Mouse (Mus musculus) intestine, embryonic 16.5 days (tissue): ENCODE results near the gene Skida1. TPM values are rescaled to one million over a fixed set of nuclear protein-coding genes. Genes with fewer than 3 reads are reported as not detected.

Experiments used
- ATAC-seq: fragments of 200-750 bp; cut with Nextera tagmentation; 2 replicates; pipeline ENCODE4 v1.8.0; 2017; ENCODE audit warnings: moderate TSS enrichment, moderate library complexity
- H3K27ac ChIP-seq: fragments of 300-500 bp; sonication (generic); 2 replicates; pipeline ENCODE4 v1.5.1; 2014; ENCODE audit warnings: mild to moderate bottlenecking, low read length
- H3K27me3 ChIP-seq: fragments of 300-500 bp; sonication (generic); replicated peaks from 2 replicates; pipeline ENCODE4 v1.6.1; 2014; ENCODE audit warnings: low read length, control low read depth, mixed read lengths; ENCODE audit not compliant: control insufficient read depth, insufficient read depth
- H3K36me3 ChIP-seq: fragments of 300-500 bp; sonication (generic); 2 replicates; pipeline ENCODE4 v1.6.1; 2014; ENCODE audit warnings: low read length, control low read depth; ENCODE audit not compliant: control insufficient read depth, insufficient read depth
- H3K4me1 ChIP-seq: fragments of 300-500 bp; sonication (generic); 2 replicates; pipeline ENCODE4 v1.6.1; 2014; ENCODE audit warnings: low read length, control low read depth, mixed read lengths; ENCODE audit not compliant: control insufficient read depth, insufficient read depth
- H3K4me2 ChIP-seq: fragments of 300-500 bp; sonication (generic); 2 replicates; pipeline ENCODE4 v1.6.1; 2014; ENCODE audit warnings: low read depth, low read length, control low read depth
- H3K4me3 ChIP-seq: fragments of 300-500 bp; sonication (generic); 2 replicates; pipeline ENCODE4 v1.5.1; 2014; ENCODE audit warnings: mild to moderate bottlenecking, low read length
- H3K9ac ChIP-seq: fragments of 300-500 bp; sonication (generic); 2 replicates; pipeline ENCODE4 v1.6.1; 2014; ENCODE audit warnings: low read depth, low read length
- H3K9me3 ChIP-seq: fragments of 300-500 bp; sonication (generic); 2 replicates; pipeline ENCODE4 v1.6.1; 2016; ENCODE audit warnings: low read length, control low read depth; ENCODE audit not compliant: control insufficient read depth
- WGBS: fragments of 180-500 bp; shearing (Covaris S2); extraction: QIAGEN DNeasy Blood & Tissue Kit; methylation state at CpG from one replicate; pipeline ENCODE4 v1.1.7; 2014; 5-methylcytosine and 5-hydroxymethylcytosine counted together
- polyA plus RNA-seq: library from polyadenylated mRNA; unstranded; fragments of >200 nt; fragmentation: Nextera tagmentation; extraction: Ambion mirVana; gene quantifications from 2 replicates; pipeline ENCODE4 v1.2.1, GENCODE M21; 2015

Gene Skida1
- polyA plus RNA-seq, 1 experiment from 2014 or later, result 2.0 TPM

- Histone ChIP-seq H3K27ac (no peak overlapping the region), H3K9me3 (no peaks in the 10 kb centered on the region), H3K9ac (no peak overlapping the region), H3K4me1 (peaks cover 16% of the 10 kb centered on the region), H3K4me2 (no peak overlapping the region), H3K27me3 (no peaks in the 10 kb centered on the region), H3K36me3 (no peaks in the 10 kb centered on the region), H3K4me3 (no peak overlapping the region)
- no peak for ATAC-seq
- WGBS, result 70% methylated on average over 10 of the region's 10 CpGs
Observed at GRCm38 (mm10) chr2:18033166-18034108, 15.4 kb downstream of the Skida1 start.

DNA sequence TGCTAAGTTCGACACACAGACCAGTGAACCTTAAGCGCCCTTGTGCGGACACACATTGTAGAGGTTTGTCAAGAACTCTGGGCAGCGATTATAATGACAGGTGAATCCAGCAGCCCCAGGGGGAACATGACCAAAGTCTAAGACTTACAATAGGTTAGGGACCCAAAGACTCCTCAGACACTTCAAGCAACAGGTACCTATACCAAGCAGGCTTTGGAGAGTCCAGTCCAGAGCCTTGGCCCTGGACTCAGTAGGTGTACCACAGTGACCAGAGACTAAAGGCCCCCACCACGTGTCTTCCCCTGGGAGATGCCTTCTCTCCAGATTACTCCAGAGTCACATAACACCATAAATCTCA lies 16.3 kb downstream of the Skida1 start:
- H3K9me3 ChIP-seq, result no peaks in the 10 kb centered on the region
- no peaks in the 10 kb centered on the region for H3K27me3 ChIP-seq
- no peak for ATAC-seq
- peaks cover 16% of the 10 kb centered on the region for H3K4me1 ChIP-seq
- no peaks in the 10 kb centered on the region for H3K36me3 ChIP-seq
- H3K9ac ChIP-seq, result no peak overlapping the region
- no peak overlapping the region for H3K4me2 ChIP-seq
- 0 out of 2 replicates have a peak overlapping the region, but pooled peaks have one; percentile 43 for H3K27ac ChIP-seq
- no peak overlapping the region for H3K4me3 ChIP-seq
- 76% methylated on average over 5 of the region's 5 CpGs for WGBS

- peak overlapping the region; percentile 43; the same call in 1 of the 2 replicates for H3K27ac ChIP-seq
Observed at GRCm38 (mm10) chr2:18031831-18032537, 16.9 kb downstream of the Skida1 start.

DNA sequence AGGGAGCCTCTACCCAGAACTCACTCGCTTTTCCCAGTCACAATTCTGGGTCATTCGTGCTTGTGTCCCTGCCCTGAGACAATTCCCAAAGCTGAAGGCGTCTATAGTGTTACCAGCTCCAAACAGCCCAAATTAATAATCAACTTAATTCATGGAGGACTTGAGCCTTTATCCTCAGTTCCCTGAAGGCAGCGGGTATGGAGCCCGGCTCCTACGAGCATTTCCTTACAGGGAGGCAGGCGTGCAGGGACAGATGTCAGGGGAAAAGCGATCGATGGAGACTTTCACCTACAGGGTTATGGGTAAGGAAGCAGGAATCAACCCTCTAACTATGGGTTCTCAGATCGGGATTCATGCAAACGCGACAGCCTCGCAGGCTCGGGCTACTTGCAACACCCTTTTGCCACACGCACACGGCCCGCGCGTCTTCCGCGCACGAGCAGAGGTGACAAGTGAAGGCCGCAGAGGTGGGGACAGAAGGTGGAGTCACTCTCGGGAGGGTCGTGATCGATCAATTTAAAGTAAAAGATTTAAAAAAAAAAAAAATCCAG lies 17.5 kb downstream of the Skida1 start:
- WGBS, result 9% methylated on average over 26 of the region's 26 CpGs
- no peak for ATAC-seq
- peaks cover 21% of the 10 kb centered on the region for H3K4me1 ChIP-seq
- H3K27ac ChIP-seq, result no peak overlapping the region; the same call in 1 of the 2 replicates
- H3K27me3 ChIP-seq, result no peaks in the 10 kb centered on the region
- peak overlapping the region; percentile 92 for H3K9ac ChIP-seq
- H3K36me3 ChIP-seq, result no peaks in the 10 kb centered on the region
- H3K9me3 ChIP-seq, result no peaks in the 10 kb centered on the region
- H3K4me3 ChIP-seq, result peak overlapping the region; percentile 53
- H3K4me2 ChIP-seq, result peak overlapping the region; percentile 97

More at GRCm38 (mm10) chr2:18031831-18032537, 16.9 kb downstream of the Skida1 start:
- ATAC-seq, result no peak
- H3K4me3 ChIP-seq, result peak overlapping the region; percentile 53
- no peaks in the 10 kb centered on the region for H3K36me3 ChIP-seq
- H3K4me2 ChIP-seq, result peak overlapping the region; percentile 97
- WGBS, result 6% methylated on average over 34 of the region's 34 CpGs
- H3K9ac ChIP-seq, result peak overlapping the region; percentile 92
- no peaks in the 10 kb centered on the region for H3K9me3 ChIP-seq
- H3K27me3 ChIP-seq, result no peaks in the 10 kb centered on the region
- H3K4me1 ChIP-seq, result peaks cover 16% of the 10 kb centered on the region

DNA sequence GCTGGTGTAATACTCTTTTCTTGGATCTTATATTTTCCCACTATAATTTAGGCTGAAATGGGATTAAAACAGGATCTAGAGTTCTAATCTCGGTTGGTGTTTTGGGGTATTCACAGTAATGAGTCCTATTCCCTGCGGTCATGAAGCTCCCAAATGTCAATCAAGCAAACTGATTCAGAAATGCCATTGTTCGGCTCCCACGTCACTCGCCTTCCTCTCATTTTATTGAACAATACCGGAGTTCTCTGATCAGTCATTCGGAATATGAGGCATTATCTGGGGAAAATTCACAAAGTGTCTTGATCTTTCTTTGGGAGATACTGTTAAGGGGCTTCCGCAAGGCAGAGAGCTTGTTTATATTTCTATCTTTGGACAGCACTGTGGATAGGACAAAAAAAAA lies 18.3 kb downstream of the Skida1 start:
- Histone ChIP-seq H3K27ac (no peak overlapping the region), H3K36me3 (no peaks in the 10 kb centered on the region), H3K4me2 (no peak overlapping the region), H3K4me1 (peaks cover 27% of the 10 kb centered on the region), H3K27me3 (no peaks in the 10 kb centered on the region), H3K4me3 (no peak overlapping the region), H3K9ac (no peak overlapping the region), H3K9me3 (no peaks in the 10 kb centered on the region)
- 78% methylated on average over 8 of the region's 8 CpGs for WGBS
- ATAC-seq, result no peak

- H3K36me3 ChIP-seq, result no peaks in the 10 kb centered on the region
- H3K9ac ChIP-seq, result no peak overlapping the region
- H3K9me3 ChIP-seq, result no peaks in the 10 kb centered on the region
- ATAC-seq, result no peak
- WGBS, result 87% methylated on average over 7 of the region's 7 CpGs
- no peak overlapping the region for H3K4me3 ChIP-seq
- no peaks in the 10 kb centered on the region for H3K27me3 ChIP-seq
- no peak overlapping the region for H3K4me2 ChIP-seq
- H3K27ac ChIP-seq, result no peak overlapping the region
- peaks cover 27% of the 10 kb centered on the region for H3K4me1 ChIP-seq
Observed at GRCm38 (mm10) chr2:18029656-18030055, 19.2 kb downstream of the Skida1 start.

- whole genome bisulfite sequencing, result under 1% methylated on average over 61 of the region's 61 CpGs
Observed at GRCm38 (mm10) chr2:18028140-18029021, 20.5 kb downstream of the Skida1 start.

DNA sequence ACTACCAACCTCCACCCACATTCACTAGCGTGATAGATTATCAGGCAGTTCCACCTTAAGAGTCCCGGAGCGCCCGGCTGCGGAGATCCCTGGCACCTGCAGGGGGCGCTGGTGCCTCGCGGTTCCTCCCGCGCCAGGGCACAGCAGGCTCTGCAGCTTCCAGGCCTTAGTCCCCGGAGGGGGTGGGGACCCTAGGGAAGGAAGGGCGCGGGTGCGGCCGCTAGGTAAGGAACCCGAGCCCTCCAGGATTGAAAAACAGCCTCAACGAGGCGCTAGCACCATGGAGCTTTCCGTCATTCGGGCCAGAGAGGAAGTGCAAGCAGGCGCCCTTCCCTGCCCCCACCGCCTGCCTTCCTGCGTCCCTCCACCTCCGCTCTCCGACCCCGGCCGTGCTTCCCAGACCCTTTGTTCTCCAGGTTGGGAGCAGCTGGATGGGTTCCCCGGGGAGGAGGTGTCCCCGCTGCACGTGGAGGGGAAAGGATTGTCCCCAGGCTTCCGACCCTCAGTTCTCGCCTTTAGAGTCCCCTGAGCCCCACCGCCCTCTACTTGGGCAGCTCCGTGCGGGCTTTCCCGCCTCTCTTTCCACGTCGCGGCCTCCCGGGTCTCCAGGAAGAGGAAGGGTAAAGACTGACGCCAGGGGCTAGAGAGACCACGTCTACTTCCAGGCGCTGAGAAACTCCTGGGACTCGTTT lies 21.3 kb downstream of the Skida1 start:
- Histone ChIP-seq H3K9me3 (no peaks in the 10 kb centered on the region), H3K4me3 (peak overlapping the region; percentile 76), H3K27ac (peak overlapping the region; percentile 98), H3K4me2 (peak overlapping the region; percentile 96), H3K9ac (peak overlapping the region; percentile 94), H3K4me1 (peaks cover 24% of the 10 kb centered on the region; the same call in 1 of the 2 replicates), H3K36me3 (no peaks in the 10 kb centered on the region), H3K27me3 (no peaks in the 10 kb centered on the region)
- WGBS, result under 1% methylated on average over 44 of the region's 44 CpGs
- peak; percentile 92 for ATAC-seq

More at GRCm38 (mm10) chr2:18028140-18029021, 20.5 kb downstream of the Skida1 start:
- Histone ChIP-seq H3K27me3 (no peaks in the 10 kb centered on the region), H3K4me1 (peaks cover 27% of the 10 kb centered on the region), H3K9me3 (no peaks in the 10 kb centered on the region), H3K4me2 (peak overlapping the region; percentile 96), H3K4me3 (peak overlapping the region; percentile 76), H3K27ac (peak overlapping the region; percentile 98), H3K9ac (peak overlapping the region; percentile 94), H3K36me3 (no peaks in the 10 kb centered on the region)
- peak; percentile 74 for ATAC-seq
